In the genomic region with DNA sequence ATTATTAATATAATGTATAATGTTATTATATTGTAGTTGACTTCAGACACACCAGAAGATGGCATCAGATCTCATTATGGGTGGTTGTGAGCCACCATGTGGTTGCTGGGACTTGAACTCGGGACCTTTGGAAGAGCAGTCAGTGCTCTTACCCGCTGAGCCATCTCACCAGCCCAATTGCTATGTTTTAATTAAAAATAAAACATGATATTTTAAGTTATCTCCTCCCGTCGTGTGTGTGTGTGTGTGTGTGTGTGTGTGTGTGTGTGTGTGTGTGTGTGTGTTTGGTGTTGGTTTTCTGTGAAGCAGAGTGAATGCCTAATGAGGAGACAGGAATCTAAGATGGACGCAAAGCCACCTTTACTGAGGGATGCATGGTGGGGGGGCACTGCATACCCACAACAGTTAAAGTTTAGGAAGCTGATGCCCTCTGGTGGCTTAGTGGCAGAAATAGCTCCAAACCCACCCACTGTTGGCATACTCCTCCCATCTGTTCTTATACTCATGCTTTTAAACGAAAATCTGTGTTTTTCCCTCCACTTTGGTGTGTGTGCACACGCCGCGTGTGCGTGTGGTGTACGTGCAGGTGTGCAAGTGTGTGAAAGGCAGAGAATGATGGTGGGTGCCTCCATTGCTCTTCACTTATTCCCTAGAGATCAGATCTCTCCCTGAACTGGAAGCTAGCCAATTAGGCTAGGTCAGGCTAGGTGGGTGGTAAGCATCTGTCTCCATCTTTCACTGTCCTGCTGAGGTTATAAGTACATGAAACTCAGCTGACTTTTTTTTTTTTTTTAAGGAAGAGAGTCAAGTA, we compare ENCODE assay signal across 8 mouse cellular contexts. TPM values are rescaled to one million over a fixed set of nuclear protein-coding genes. Genes with fewer than 3 reads are reported as not detected.
DNase-seq lines count a peak whose midpoint lies in the region; ATAC-seq and TF ChIP-seq lines count a peak whose summit lies in the region.

No protein-coding gene starts in this region.

- H3K27me3 ChIP-seq in E14TG2a.4 (ENCODE audit: insufficient read depth, low read length), result peaks cover 49% of the 10 kb centered on the region
- H3K27me3 ChIP-seq in forebrain, embryonic 12.5 days, result 0 out of 2 replicates have a peak, but pooled peaks cover 5% of the 10 kb centered on the region
- H3K27me3 ChIP-seq in liver, postnatal 0 days (ENCODE audit: insufficient read depth, low read length), result no peaks in the 10 kb centered on the region
- no peaks in the 10 kb centered on the region for H3K27me3 ChIP-seq in neural tube, embryonic 12.5 days (replicated peaks)

- WGBS in forebrain, embryonic 12.5 days, result 35% methylated on average over 11 of the region's 11 CpGs
- WGBS in liver, postnatal 0 days (ENCODE audit: insufficient replicate concordance), result 26% methylated on average over 11 of the region's 11 CpGs
- WGBS in neural tube, embryonic 12.5 days, result 35% methylated on average over 11 of the region's 11 CpGs

- H3K9me3 ChIP-seq in E14TG2a.4 (ENCODE audit: low read length), result no peaks in the 10 kb centered on the region
- no peaks in the 10 kb centered on the region for H3K9me3 ChIP-seq in forebrain, embryonic 12.5 days
- H3K9me3 ChIP-seq in liver, postnatal 0 days (ENCODE audit: low read length), result no peaks in the 10 kb centered on the region
- H3K9me3 ChIP-seq in neural tube, embryonic 12.5 days, result no peaks in the 10 kb centered on the region

- H3K9ac ChIP-seq in forebrain, embryonic 12.5 days, result no peak overlapping the region
- H3K9ac ChIP-seq in liver, postnatal 0 days (replicated peaks), result no peak overlapping the region
- H3K9ac ChIP-seq in neural tube, embryonic 12.5 days, result no peak overlapping the region

- peak; percentile 80 for ATAC-seq in forebrain, embryonic 12.5 days (ENCODE audit: low FRiP score)
- peak; percentile 89 for ATAC-seq in liver, postnatal 0 days
- ATAC-seq in neural tube, embryonic 12.5 days (ENCODE audit: low FRiP score, low read depth), result peak; percentile 25; the same call in 1 of the 2 replicates

- peak; percentile 94 for DNase-seq in brain, embryonic 14.5 days (ENCODE audit: low read depth)
- DNase-seq in heart, postnatal 25 days (ENCODE audit: low spot score), result peak; percentile 52
- DNase-seq in kidney, postnatal 36 days, result peak; percentile 88 to 91
- peak; percentile 71 for DNase-seq in liver, postnatal 0 days
- peak; percentile 53 to 69 for DNase-seq in thymus, adult 18-20 months

- intact Hi-C loops in heart, postnatal 25 days (cut with DNase I), result loop anchor here (1.0 to 2.0 kb wide), 3 partner anchors 32 to 159 kb away; no protein-coding TSS in a partner anchor

- no peak overlapping the region for H3K4me2 ChIP-seq in forebrain, embryonic 12.5 days
- H3K4me2 ChIP-seq in liver, postnatal 0 days (ENCODE audit: low read depth, low read length), result peak overlapping the region; percentile 38
- H3K4me2 ChIP-seq in neural tube, embryonic 12.5 days (replicated peaks), result no peak overlapping the region

- H3K36me3 ChIP-seq in E14TG2a.4 (ENCODE audit: insufficient read depth, low read length), result no peaks in the 10 kb centered on the region
- no peaks in the 10 kb centered on the region for H3K36me3 ChIP-seq in forebrain, embryonic 12.5 days (replicated peaks)
- no peaks in the 10 kb centered on the region for H3K36me3 ChIP-seq in liver, postnatal 0 days (replicated peaks; ENCODE audit: insufficient read depth, low read length)
- no peaks in the 10 kb centered on the region for H3K36me3 ChIP-seq in neural tube, embryonic 12.5 days

- peak; percentile 23; the same call in 1 of the 2 replicates for TF ChIP-seq CTCF in E14TG2a.4 (conservative IDR thresholded peaks at IDR 0.05; ENCODE audit: low read length)
- TF ChIP-seq CTCF in brain, embryonic 14.5 days (IDR thresholded peaks at IDR 0.05; ENCODE audit: borderline replicate concordance, extremely low read depth, insufficient read depth, insufficient read length), result peak; percentile 81
- TF ChIP-seq CTCF in liver, postnatal 0 days (IDR thresholded peaks at IDR 0.05; ENCODE audit: low read depth), result peak; percentile 84

- H3K4me3 ChIP-seq in E14TG2a.4 (replicated peaks; ENCODE audit: low read length), result no peak overlapping the region
- no peak overlapping the region for H3K4me3 ChIP-seq in forebrain, embryonic 12.5 days (replicated peaks)
- H3K4me3 ChIP-seq in liver, postnatal 0 days (ENCODE audit: low read depth, low read length), result no peak overlapping the region
- no peak overlapping the region for H3K4me3 ChIP-seq in neural tube, embryonic 12.5 days

- H3K27ac ChIP-seq in forebrain, embryonic 12.5 days, result no peak overlapping the region
- H3K27ac ChIP-seq in liver, postnatal 0 days (ENCODE audit: low read depth), result no peak overlapping the region
- no peak overlapping the region for H3K27ac ChIP-seq in neural tube, embryonic 12.5 days

- H3K4me1 ChIP-seq in E14TG2a.4 (replicated peaks; ENCODE audit: low read depth, low read length), result peaks cover 72% of the 10 kb centered on the region
- H3K4me1 ChIP-seq in forebrain, embryonic 12.5 days, result peaks cover 5% of the 10 kb centered on the region; the same call in 1 of the 2 replicates
- H3K4me1 ChIP-seq in liver, postnatal 0 days (ENCODE audit: insufficient read depth), result no peaks in the 10 kb centered on the region
- no peaks in the 10 kb centered on the region for H3K4me1 ChIP-seq in neural tube, embryonic 12.5 days

- TF ChIP-seq EP300 in liver, postnatal 0 days (IDR thresholded peaks at IDR 0.05; ENCODE audit: low read depth), result no peak

- no peak for TF ChIP-seq POLR2A in brain, embryonic 14.5 days (IDR thresholded peaks at IDR 0.05; ENCODE audit: borderline replicate concordance, extremely low read depth, insufficient read depth, insufficient read length, poor library complexity, severe bottlenecking)

RNA-seq across cellular contexts. Expression of a gene that starts 18.6 kb away (rescaled TPM):
- polyA plus RNA-seq in brain, embryonic 14.5 days (2012; rRNA removed), result 12.4 and 38.7 TPM in 2 replicates
- polyA plus RNA-seq in forebrain, embryonic 12.5 days (2016; fragmentation: Nextera tagmentation; extraction: Ambion mirVana), result 50.8 and 53.3 TPM in 2 replicates
- 10 to 100 TPM; 25.6 to 30.3 TPM for total RNA-seq in heart, postnatal 25 days (2021)
- 7.4 and 8.2 TPM in 2 replicates for polyA plus RNA-seq in liver, postnatal 0 days (2015; fragmentation: Nextera tagmentation; extraction: Ambion mirVana)
- 48.6 and 52.4 TPM in 2 replicates for polyA plus RNA-seq in neural tube, embryonic 12.5 days (2016; fragmentation: Nextera tagmentation; extraction: Ambion mirVana)

RNA-seq across cellular contexts. Expression of a gene that starts 34.0 kb away (rescaled TPM):
- 5.7 TPM in 2 replicates for polyA plus RNA-seq in brain, embryonic 14.5 days (2012; rRNA removed)
- polyA plus RNA-seq in forebrain, embryonic 12.5 days (2016; fragmentation: Nextera tagmentation; extraction: Ambion mirVana), result 9.1 and 11.2 TPM in 2 replicates
- total RNA-seq in heart, postnatal 25 days (2021), result 10 to 100 TPM; 22.5 to 23.7 TPM
- 12.3 and 14.0 TPM in 2 replicates for polyA plus RNA-seq in liver, postnatal 0 days (2015; fragmentation: Nextera tagmentation; extraction: Ambion mirVana)
- polyA plus RNA-seq in neural tube, embryonic 12.5 days (2016; fragmentation: Nextera tagmentation; extraction: Ambion mirVana), result 13.7 TPM in 2 replicates

RNA-seq across cellular contexts. Expression of a gene that starts 36.6 kb away (rescaled TPM):
- polyA plus RNA-seq in brain, embryonic 14.5 days (2012; rRNA removed), result 26.7 and 28.7 TPM in 2 replicates
- polyA plus RNA-seq in forebrain, embryonic 12.5 days (2016; fragmentation: Nextera tagmentation; extraction: Ambion mirVana), result 55.0 and 60.9 TPM in 2 replicates
- total RNA-seq in heart, postnatal 25 days (2021), result 10 to 100 TPM; 26.1 to 29.3 TPM
- polyA plus RNA-seq in liver, postnatal 0 days (2015; fragmentation: Nextera tagmentation; extraction: Ambion mirVana), result 4.7 and 5.4 TPM in 2 replicates
- 48.5 and 49.9 TPM in 2 replicates for polyA plus RNA-seq in neural tube, embryonic 12.5 days (2016; fragmentation: Nextera tagmentation; extraction: Ambion mirVana)

RNA-seq across cellular contexts. Expression of a gene that starts 36.7 kb away (rescaled TPM):
- 84.1 and 111 TPM in 2 replicates for polyA plus RNA-seq in brain, embryonic 14.5 days (2012; rRNA removed)
- polyA plus RNA-seq in forebrain, embryonic 12.5 days (2016; fragmentation: Nextera tagmentation; extraction: Ambion mirVana), result 91.7 and 103 TPM in 2 replicates
- total RNA-seq in heart, postnatal 25 days (2021), result 10 to 100 TPM; 97.5 to 99.2 TPM
- 83.7 and 83.9 TPM in 2 replicates for polyA plus RNA-seq in liver, postnatal 0 days (2015; fragmentation: Nextera tagmentation; extraction: Ambion mirVana)
- 105 and 111 TPM in 2 replicates for polyA plus RNA-seq in neural tube, embryonic 12.5 days (2016; fragmentation: Nextera tagmentation; extraction: Ambion mirVana)

Comparison
In these comparisons a context has a peak if more than half of its experiments do, and no peak if none do; other contexts are left out.
1. CTCF ChIP-seq: peak in every context shown above with its lines; median percentile 84 in liver, postnatal 0 days; 81 in brain, embryonic 14.5 days; 23 in E14TG2a.4.
2. ATAC-seq: peak in every context shown above with its lines; median percentile 89 in liver, postnatal 0 days; 80 in forebrain, embryonic 12.5 days; 25 in neural tube, embryonic 12.5 days.